Mouse (Mus musculus) urinary bladder, adult 18-20 months (tissue): ENCODE measurements around the gene Mreg.
"Not testable (repeated sequence)": the region's sequence is repeated elsewhere in the genome, so short reads cannot be mapped to it uniquely, and the experiment has no call there.

Experiments
- DNase-seq, 2 experiments: peaks; one replicate each; pipeline ENCODE4 v3.0.0; 2022; ENCODE audit warnings: low spot score in 2 of 2, mixed read lengths in 2 of 2

The Mreg gene

DNA sequence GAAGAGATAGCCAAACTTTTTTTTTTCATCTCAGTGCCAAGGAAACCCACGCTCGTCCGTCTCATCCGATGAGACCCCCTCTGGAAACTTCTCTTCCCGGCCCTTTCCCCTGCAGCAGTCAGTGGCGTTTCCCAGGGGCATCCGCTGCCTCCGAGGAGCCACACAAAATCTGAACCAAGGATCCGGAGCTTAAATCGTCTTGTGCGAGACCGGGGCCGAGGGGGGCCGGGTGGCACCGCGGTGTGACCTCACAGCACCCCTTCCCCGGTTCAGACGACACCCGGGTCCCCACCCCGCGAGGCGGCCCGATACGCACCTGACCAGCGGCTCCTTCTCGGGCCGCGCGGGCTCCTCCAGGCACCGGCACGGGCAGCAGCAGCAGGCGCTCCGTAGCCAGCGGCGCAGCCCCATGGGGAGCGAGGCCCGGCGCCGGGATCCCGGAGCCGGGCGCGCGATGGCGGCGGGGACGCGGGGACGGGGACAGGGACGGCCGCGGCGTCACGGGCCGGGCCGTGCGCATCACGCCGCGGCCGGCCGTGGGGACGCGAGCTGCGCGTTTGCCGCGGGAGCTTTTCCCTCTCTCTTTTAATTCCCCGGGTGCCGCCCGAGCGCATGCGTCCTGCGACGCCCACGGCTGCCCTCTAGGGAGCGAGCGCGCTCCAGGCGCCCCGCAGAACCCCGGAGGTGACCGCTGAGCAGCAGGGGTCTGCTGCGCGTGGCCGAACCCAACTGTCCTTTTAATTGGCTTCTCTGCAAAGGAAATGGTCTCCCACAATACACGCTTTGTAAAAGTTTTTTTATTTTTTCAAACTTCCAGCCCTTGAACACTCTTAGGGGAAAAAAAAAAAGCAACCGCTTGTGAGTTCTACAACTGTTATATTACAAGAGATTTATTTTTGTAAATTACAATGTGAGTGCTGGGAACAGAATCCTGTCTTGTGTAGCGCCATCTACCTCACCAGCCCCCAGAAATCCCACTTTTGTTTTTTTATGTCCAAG is at the start of gene Mreg:
Gene Mreg, minus strand, starts transcription at position 607 of the 999 bp plus-strand sequence.
- peak; percentile 52 to 80 for DNase-seq

DNA sequence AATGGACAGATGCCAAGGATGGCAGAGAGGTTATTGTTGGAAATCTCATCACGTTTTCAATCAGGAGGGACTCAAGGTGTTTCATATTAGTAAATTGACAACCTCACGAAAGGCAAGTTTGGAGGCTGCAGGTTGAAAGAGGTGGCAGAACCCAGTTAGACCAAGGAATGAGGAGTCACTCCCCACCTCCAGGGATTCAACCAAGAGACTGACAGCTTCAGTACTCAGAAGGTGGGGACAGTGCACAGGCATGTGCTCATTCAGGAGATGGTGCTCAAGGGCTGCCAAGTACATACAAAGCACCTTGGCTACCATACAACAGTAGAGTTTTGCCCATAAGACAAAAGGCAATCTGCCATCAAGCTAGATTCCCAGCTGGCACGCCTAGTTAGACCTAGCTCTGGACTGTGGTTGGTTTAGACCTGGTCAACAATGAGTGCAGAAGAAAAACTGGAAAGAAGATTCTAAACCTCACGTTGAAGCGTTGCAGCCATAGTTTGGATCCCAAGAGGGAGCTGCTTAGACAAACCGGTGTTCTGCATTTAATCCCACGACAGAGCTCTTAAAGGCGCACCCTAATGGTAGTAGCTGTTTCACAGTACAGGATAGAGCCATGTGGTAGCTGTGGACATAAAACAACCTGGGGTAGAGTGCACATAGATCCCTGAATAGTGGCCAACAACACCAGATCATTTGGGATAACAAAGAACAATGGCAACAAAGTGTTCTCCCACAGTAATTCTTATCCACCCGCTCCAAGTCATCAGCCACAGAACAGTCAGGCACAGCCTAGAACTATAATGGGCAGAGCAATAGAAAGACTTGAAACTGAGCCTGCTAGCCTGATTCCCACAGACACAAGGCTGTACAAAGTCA is 44.5 kb upstream of the Mreg start:
- no peak for DNase-seq

DNA sequence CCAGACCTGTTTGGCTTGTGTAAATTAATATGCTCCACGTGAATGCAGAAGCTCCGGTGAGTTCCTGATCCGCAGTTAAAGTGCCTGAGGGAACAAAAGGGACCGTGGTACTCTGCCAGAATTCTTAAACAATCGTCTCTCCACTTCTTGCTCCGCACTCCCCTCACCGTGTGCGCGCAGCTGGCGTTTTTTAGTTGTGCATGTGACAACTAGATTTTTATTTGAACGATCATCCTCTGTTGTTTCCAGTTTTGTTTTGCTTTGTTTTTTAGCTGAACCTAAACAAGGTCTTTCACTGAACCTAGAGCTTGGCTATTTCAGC is 43.7 kb upstream of the Mreg start:
- DNase-seq: no peak

- peak; percentile 16 to 26 for DNase-seq
Measured at GRCm38 (mm10) chr1:72255062-72255853, 43.2 kb upstream of the Mreg start.

DNA sequence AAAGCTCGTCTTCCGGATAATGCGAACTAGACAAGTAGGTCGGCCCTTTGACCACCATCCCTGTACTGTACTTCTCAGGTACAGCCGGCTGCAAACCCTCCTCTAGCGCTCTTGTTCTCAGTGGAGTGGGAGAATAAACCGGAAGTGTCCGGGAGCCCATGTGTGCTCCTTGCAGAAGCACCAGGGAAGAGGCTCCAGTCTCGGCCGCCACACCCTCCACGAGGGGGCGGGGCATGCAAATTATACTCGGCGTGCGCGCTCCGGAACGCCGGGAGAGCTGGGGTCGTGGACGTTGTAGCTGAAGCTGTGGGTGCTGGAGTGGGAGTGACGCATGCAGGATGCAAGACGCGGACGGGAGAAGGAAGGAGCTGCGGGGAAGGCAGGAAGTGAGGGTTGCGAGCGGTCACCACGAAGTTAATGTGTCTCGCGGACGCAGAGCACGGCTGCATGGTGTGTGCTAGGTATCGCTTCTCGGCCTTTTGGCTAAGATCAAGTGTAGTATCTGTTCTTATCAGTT is 42.5 kb upstream of the Mreg start:
- peak; percentile 79 to 90 for DNase-seq

DNA sequence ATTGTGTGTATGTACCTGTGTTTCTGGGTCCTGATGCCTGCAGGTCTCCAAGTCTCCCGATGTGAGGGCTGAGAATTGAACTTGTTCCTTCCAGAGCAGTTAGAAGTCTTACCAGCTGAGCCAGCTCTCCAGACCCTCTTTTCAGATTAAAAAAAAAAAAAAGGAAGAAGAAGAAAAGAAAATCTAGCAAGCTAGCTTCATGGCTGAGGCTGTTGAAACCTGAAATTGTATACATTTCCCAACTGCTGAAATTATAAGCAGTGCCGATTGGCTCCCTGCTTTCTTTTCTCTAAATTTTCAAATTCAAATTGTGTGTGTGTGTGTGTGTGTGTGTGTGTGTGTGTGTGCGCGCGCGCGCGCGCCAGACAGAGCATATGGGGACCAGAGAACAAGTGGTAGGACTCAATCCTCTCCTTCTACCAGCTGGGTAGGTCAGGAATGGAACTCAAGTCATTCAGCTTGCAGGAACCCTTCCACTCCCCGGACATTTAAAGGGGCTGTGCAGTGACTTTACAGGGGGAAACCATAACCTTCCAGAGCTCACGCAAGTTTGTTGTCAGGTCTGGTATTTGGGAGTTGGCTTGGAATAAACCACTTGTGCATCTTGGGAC is 41.9 kb upstream of the Mreg start:
- peak in 1 of 2 experiments; percentile 12 for DNase-seq

DNA sequence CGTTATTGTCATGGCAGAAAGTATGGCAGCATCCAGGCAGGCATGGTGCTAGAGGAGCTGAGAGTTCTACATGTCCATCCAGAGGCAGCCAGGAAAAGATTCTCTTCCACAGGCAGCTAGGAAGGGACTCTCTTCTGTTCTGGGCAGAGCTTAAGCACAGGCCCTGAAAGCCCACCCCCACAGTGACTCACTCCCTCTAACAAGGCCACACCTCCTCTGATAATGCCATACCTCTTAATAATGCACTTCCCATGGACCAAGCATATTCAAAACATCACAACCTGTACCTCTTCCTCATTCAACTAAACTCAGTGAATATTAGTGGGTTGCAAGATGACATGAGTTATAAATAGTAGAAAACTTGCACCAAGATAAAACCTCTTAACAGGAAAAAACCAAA is 39.7 kb upstream of the Mreg start:
- DNase-seq: no peak

- DNase-seq: not testable (repeated sequence)
Measured at GRCm38 (mm10) chr1:72248226-72248737, 36.2 kb upstream of the Mreg start.

DNA sequence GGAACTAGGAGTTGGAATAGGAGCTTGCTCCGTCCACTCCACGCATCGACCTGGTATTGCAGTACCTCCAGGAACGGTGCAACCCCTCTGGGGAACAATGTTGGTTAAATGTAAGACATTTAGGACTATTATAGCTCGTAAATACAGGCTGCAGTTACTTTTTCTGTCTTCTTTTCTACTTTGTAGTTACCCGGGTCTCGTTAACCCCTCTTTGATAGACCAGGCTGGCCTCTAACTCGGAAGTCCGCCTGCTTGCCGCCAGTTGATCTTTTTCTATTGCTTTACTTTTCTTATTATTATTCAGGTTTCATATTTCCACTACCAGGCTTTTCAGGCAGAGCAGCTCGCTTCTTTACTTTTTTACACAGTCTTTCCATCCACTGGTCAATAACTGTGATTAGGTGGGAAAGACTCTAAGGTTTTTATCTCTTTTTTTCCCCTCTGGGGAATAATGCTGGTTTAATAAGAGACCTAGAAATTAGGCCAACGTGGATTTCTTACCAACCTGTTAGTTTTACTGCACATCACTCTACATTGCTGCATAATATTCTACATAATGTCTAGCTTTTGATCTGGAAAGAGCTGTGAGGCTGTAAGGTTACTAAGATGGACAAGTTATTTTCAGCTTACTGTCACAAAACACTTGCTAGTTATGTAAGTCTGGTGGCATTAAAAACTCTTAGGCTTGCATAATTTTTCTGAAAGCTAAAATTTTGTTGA is 32.4 kb upstream of the Mreg start:
- no peak for DNase-seq

- peak; percentile 92 to 95 for DNase-seq
Measured at GRCm38 (mm10) chr1:72243656-72244316, 31.7 kb upstream of the Mreg start.

DNA sequence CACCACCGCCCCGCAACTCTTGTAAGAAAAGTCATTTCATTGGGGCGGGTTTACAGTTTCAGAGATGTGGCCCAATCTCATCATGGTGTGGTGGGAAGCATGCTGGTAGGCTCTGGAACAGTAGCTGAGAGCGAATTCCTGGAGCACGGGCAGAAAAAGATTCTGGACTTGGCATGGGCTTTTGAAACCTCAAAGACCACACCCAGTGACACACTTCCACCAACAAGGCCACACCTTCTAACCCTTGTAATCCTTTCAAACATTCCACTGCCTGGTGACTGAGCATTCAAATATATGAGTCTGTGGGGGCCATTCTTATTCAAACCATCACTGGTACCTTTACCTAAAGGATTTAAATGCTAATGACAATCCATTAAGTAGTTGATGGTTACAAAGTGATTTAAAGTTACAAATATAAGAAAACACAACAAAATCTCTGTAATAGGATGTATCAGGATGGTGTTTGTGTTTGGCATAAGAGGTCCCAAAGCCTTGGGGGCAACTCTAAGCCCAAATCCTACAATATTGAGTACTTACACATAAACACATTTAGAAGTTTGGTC is 30.6 kb upstream of the Mreg start:
- DNase-seq: no peak

- not testable (repeated sequence) for DNase-seq
Measured at GRCm38 (mm10) chr1:72239113-72239512, 27.0 kb upstream of the Mreg start.

GRCm38 (mm10) chr1:72238016-72238580 is 26.0 kb upstream of the Mreg start:
- no peak for DNase-seq

DNA sequence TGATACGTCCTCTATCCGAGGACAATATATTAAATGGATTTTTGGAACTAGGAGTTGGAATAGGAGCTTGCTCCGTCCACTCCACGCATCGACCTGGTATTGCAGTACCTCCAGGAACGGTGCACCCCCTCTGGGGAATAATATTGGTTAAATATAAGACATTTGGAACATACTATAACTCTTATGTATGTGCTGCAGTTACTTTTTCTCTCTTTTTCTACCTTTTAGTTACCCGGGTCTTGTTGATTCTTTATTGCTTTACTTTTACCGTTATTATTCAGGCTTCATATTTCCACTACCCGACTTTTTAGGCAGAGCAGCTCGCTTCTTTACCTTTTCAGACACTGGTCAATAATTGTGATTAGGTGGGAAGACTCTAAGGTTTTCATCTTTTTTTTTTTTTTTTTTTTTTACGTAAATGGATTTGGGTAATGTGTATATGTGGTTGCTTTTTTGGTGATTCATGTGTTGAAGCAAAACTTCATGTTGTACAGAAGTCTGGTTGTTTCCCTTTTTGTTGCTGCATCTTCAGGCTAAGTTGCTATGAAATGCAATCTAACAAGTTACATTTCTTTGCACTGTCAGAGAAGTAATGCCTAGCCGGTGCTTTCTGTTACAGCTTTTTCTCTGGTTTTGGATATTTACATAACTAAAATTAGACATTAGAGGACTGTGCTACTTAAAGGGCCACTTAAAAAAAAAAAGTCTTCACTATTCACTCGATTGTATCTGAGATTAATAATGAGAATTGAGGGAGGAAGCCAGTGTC is 25.1 kb upstream of the Mreg start:
- no peak for DNase-seq

DNA sequence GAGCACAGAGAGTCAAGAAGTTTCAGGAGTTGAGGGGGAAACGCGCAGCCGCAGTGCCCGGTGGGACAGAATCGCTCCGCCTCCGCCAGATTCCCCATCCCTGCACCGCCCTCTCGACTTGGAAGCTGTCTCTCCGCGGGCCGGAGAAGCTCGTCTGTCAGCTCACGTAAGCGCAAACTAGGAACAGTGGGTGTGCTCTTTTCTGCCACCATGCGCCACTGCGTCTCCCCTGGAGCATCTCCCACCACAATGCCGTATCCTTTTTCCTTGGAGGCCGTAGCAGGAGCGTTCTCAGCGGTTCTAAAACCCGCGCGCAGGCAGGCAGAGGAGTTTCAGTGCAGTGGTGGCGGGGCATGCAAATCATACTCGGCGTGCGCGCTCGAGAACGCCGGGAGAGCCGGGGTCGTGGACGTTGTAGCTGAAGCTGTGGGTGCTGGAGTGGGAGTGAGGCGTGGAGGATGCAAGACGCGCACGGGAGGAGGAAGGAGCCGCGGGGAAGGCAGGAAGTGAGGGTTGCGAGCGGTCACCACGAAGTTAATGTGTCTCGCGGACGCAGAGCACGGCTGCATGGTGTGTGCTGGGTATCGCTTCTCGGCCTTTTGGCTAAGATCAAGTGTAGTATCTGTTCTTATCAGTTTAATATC is 24.4 kb upstream of the Mreg start:
- peak; percentile 71 to 73 for DNase-seq

- not testable (repeated sequence) for DNase-seq
Measured at GRCm38 (mm10) chr1:72232592-72232991, 20.5 kb upstream of the Mreg start.

- DNase-seq: no peak
Measured at GRCm38 (mm10) chr1:72228974-72229373, 16.9 kb upstream of the Mreg start.

DNA sequence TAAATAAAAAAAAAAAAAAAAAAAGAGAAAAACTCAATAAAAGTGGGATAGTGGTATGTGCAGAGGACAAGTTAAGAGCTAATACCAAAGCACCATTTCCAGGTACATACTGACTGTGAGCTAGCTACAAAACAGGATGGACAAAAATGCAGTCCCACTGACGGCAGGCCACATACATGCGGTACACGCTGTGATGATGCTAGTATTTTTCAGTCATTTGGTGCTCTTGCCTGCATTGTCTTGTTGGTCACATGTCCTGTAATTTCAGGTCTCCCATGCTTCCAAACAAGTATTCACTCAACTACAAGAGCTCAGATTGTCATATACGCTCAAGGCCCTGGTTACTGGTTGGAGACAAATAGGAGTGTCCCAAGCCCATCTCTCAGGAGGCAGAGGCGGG is 15.4 kb upstream of the Mreg start:
- DNase-seq: no peak
